Comparison of ENCODE assay signal across 9 mouse cellular contexts in genomic region chr14:31337947-31338346, GRCm38 (mm10). TPM values are rescaled to one million over a fixed set of nuclear protein-coding genes. Genes with fewer than 3 reads are reported as not detected.
A peak's percentile ranks its signal among the peaks of the same experiment; 100 is the strongest.
DNase-seq lines count a peak whose midpoint lies in the region; ATAC-seq and TF ChIP-seq lines count a peak whose summit lies in the region.
"Had no signal": no experiment of that assay in that cellular context is flagged by ENCODE, and none has a peak within 500 bp of the region (broad histone marks: within the 10 kb centered on the region; RNA-seq: fewer than 3 reads in every experiment).

No protein-coding gene starts in this region.

- no peak for TF ChIP-seq EP300 in stomach, postnatal 0 days (optimal IDR thresholded peaks at IDR 0.05)

- DNase-seq in thymus, adult 2 months = no peak
- DNase-seq in thymus, postnatal 14 days = no peak
- DNase-seq in liver, embryonic 13.5 days = no peak
- no peak for DNase-seq in stomach, postnatal 0 days (ENCODE audit: low spot score)
- DNase-seq in embryo, embryonic 11 days = no peak
- no peak for DNase-seq in right cerebral cortex, adult 2 months (ENCODE audit: low spot score in 2 of 2)
- DNase-seq: gastrocnemius, postnatal 36 days had no signal

- H3K9ac ChIP-seq in liver, embryonic 13.5 days = peak overlapping the region; percentile 58
- no peak overlapping the region for H3K9ac ChIP-seq in stomach, postnatal 0 days (ENCODE audit: low read length)

- ATAC-seq in erythroblast, adult 5-6 weeks (replicated peaks; ENCODE audit: low FRiP score, poor library complexity, severe bottlenecking) = no peak
- no peak for ATAC-seq in liver, embryonic 13.5 days (ENCODE audit: low read depth)
- ATAC-seq in stomach, postnatal 0 days (ENCODE audit: low FRiP score, low TSS enrichment) = no peak

- H3K4me1 ChIP-seq in erythroblast, embryonic 14.5 days (ENCODE audit: control insufficient read depth) = peaks cover 33% of the 10 kb centered on the region
- H3K4me1 ChIP-seq in thymus, adult 2 months (replicated peaks; ENCODE audit: control insufficient read depth, insufficient read depth, low read length) = peaks cover 2% of the 10 kb centered on the region; the same call in 1 of the 2 replicates
- peaks cover 27% of the 10 kb centered on the region for H3K4me1 ChIP-seq in liver, embryonic 13.5 days (replicated peaks)
- H3K4me1 ChIP-seq in stomach, postnatal 0 days (replicated peaks; ENCODE audit: control insufficient read depth, insufficient read depth) = no peaks in the 10 kb centered on the region

- H3K9me3 ChIP-seq in erythroblast, embryonic 14.5 days (ENCODE audit: control insufficient read depth, low read length) = no peaks in the 10 kb centered on the region
- no peaks in the 10 kb centered on the region for H3K9me3 ChIP-seq in liver, embryonic 13.5 days (replicated peaks)
- no peaks in the 10 kb centered on the region for H3K9me3 ChIP-seq in stomach, postnatal 0 days (ENCODE audit: control insufficient read depth, low read length)

- TF ChIP-seq POLR2A in thymus, adult 2 months (IDR thresholded peaks at IDR 0.05; ENCODE audit: control insufficient read depth, extremely low read depth, insufficient read depth, low read length, poor library complexity) = no peak

- peaks cover under 1% of the 10 kb centered on the region; the same call in 1 of the 2 replicates for H3K27me3 ChIP-seq in erythroblast, embryonic 14.5 days (ENCODE audit: control insufficient read depth)
- no peaks in the 10 kb centered on the region for H3K27me3 ChIP-seq in thymus, adult 2 months (ENCODE audit: control insufficient read depth, insufficient read depth, low read length)
- no peaks in the 10 kb centered on the region for H3K27me3 ChIP-seq in liver, embryonic 13.5 days
- H3K27me3 ChIP-seq in stomach, postnatal 0 days (ENCODE audit: control insufficient read depth, insufficient read depth, low read length) = no peaks in the 10 kb centered on the region

- peak overlapping the region; percentile 75 for H3K4me2 ChIP-seq in liver, embryonic 13.5 days
- peak overlapping the region; percentile 73 for H3K4me2 ChIP-seq in stomach, postnatal 0 days (replicated peaks; ENCODE audit: low read depth)

- no peak for TF ChIP-seq CTCF in thymus, adult 2 months (IDR thresholded peaks at IDR 0.05; ENCODE audit: borderline replicate concordance, control insufficient read depth, extremely low read depth, insufficient read depth, low read length, poor library complexity)
- TF ChIP-seq CTCF in stomach, postnatal 0 days (IDR thresholded peaks at IDR 0.05; ENCODE audit: low read depth) = no peak

- H3K4me3 ChIP-seq in erythroblast, embryonic 14.5 days (replicated peaks) = peak overlapping the region; percentile 95
- no peak overlapping the region for H3K4me3 ChIP-seq in thymus, adult 2 months (ENCODE audit: control insufficient read depth, insufficient read depth, low read length)
- peak overlapping the region; percentile 84 for H3K4me3 ChIP-seq in liver, embryonic 13.5 days (replicated peaks)
- H3K4me3 ChIP-seq in stomach, postnatal 0 days (ENCODE audit: low read depth, low read length) = no peak overlapping the region

- H3K27ac ChIP-seq in thymus, adult 2 months (ENCODE audit: control insufficient read depth, insufficient read depth, low read length) = 0 out of 2 replicates have a peak overlapping the region, but pooled peaks have one; percentile 44
- no peak overlapping the region for H3K27ac ChIP-seq in liver, embryonic 13.5 days
- H3K27ac ChIP-seq in stomach, postnatal 0 days (replicated peaks) = no peak overlapping the region

- peaks cover 25% of the 10 kb centered on the region for H3K36me3 ChIP-seq in erythroblast, embryonic 14.5 days (ENCODE audit: control insufficient read depth)
- peaks cover 4% of the 10 kb centered on the region for H3K36me3 ChIP-seq in thymus, adult 2 months (ENCODE audit: control insufficient read depth, insufficient read depth, low read length)
- peaks cover 9% of the 10 kb centered on the region for H3K36me3 ChIP-seq in liver, embryonic 13.5 days
- H3K36me3 ChIP-seq in stomach, postnatal 0 days (ENCODE audit: control insufficient read depth, insufficient read depth, low read length) = peaks cover 3% of the 10 kb centered on the region; the same call in 1 of the 2 replicates

RNA-seq across cellular contexts. Expression of gene Capn7, which starts 1.5 kb away (rescaled TPM):
- polyA plus RNA-seq in erythroblast, embryonic 14.5 days (2012) = 0.11 and 0.19 TPM in 2 replicates
- total RNA-seq in erythroblast, adult 5-6 weeks (2015; ENCODE audit: low replicate concordance) = 10.0 and 17.3 TPM in 2 replicates
- total RNA-seq in erythroblast, adult 5-6 weeks (2017; ENCODE audit: low replicate concordance) = 13.0 and 17.7 TPM in 2 replicates
- polyA plus RNA-seq in thymus, adult 2 months (2012; rRNA removed) = 23.8 and 24.2 TPM in 2 replicates
- polyA plus RNA-seq in liver, embryonic 13.5 days (2015; fragmentation: Nextera tagmentation; extraction: Ambion mirVana) = 18.1 and 21.9 TPM in 2 replicates
- 24.8 and 26.8 TPM in 2 replicates for polyA plus RNA-seq in stomach, postnatal 0 days (2015; fragmentation: Nextera tagmentation; extraction: Ambion mirVana)

RNA-seq across cellular contexts. Expression of gene Dnah1, which starts 14.3 kb away (rescaled TPM):
- polyA plus RNA-seq in erythroblast, embryonic 14.5 days (2012) = 0.01 TPM in 1 of 2 replicates, not detected in the other
- not detected in 2 replicates for total RNA-seq in erythroblast, adult 5-6 weeks (2015; ENCODE audit: low replicate concordance)
- under 0.01 TPM in 1 of 2 replicates, not detected in the other for total RNA-seq in erythroblast, adult 5-6 weeks (2017; ENCODE audit: low replicate concordance)
- 0.39 and 0.54 TPM in 2 replicates for polyA plus RNA-seq in thymus, adult 2 months (2012; rRNA removed)
- 0.15 and 0.28 TPM in 2 replicates for polyA plus RNA-seq in liver, embryonic 13.5 days (2015; fragmentation: Nextera tagmentation; extraction: Ambion mirVana)
- 0.74 and 0.81 TPM in 2 replicates for polyA plus RNA-seq in stomach, postnatal 0 days (2015; fragmentation: Nextera tagmentation; extraction: Ambion mirVana)

Comparison
In these comparisons a context has a peak if more than half of its experiments do, and no peak if none do; other contexts are left out.
1. H3K4me3 ChIP-seq: peak in erythroblast, embryonic 14.5 days (single experiment) and liver, embryonic 13.5 days (single experiment); none in thymus, adult 2 months (single experiment) and stomach, postnatal 0 days (single experiment).
2. RNA of gene Capn7, which starts 1.5 kb away (polyA plus RNA-seq): 24.8 to 26.8 TPM in stomach, postnatal 0 days, 23.8 to 24.2 TPM in thymus, adult 2 months and 18.1 to 21.9 TPM in liver, embryonic 13.5 days; 0.11 to 0.19 TPM in erythroblast, embryonic 14.5 days; every median in the first group is over 10 times any median in the second.